ENCODE assay signal across 22 mouse cellular contexts in the genomic region with DNA sequence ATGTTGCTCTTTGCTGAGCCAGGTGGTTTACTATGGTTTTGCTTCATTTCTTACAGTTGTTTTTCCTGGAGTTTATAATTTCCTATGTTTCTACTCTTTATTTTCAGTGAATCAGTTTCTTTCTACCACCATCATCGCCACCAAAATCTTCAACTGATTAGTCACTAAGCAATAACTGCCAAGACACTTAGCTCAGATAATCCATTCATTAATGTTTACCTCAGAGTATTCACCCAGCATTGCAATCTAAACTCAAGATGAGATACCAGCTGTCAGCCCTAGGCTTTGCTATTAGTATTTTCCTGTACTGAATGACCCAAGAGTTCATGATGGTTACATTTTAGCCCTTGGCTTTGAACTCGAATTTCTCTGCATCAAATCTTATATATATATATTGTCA.
DNase-seq lines count a peak whose midpoint lies in the region; ATAC-seq and TF ChIP-seq lines count a peak whose summit lies in the region.
"Had no signal": no experiment of that assay in that cellular context is flagged by ENCODE, and none has a peak within 500 bp of the region (broad histone marks: within the 10 kb centered on the region; RNA-seq: fewer than 3 reads in every experiment).

No protein-coding gene starts in this region.

- no peak overlapping the region for H3K4me3 ChIP-seq in liver, postnatal 0 days (ENCODE audit: low read depth, low read length)
- H3K4me3 ChIP-seq: embryonic facial prominence, embryonic 13.5 days; embryonic facial prominence, embryonic 15.5 days; erythroblast, embryonic 14.5 days; forebrain, embryonic 10.5 days; forebrain, embryonic 12.5 days had no signal

- in situ Hi-C loops in Patski (cut with MboI; ENCODE audit: low pct_unique_long_range_greater_than_20kb) = loop anchor here (25.0 kb wide), 1 partner anchor 279 kb away; no protein-coding TSS in a partner anchor

- no peak for TF ChIP-seq CTCF in liver, postnatal 0 days (IDR thresholded peaks at IDR 0.05; ENCODE audit: low read depth)
- no peak for TF ChIP-seq CTCF in Patski (IDR thresholded peaks at IDR 0.05)

- CTCF ChIA-PET in Patski (lab: Charles Lee) = interaction anchor here (1.2 kb wide), 1 partner anchor 8 kb away, joined by 4 read pairs; no protein-coding TSS in a partner anchor

- peak; percentile 28 for DNase-seq in kidney, adult 9 months
- DNase-seq in kidney, postnatal 4 days = no peak
- no peak for DNase-seq in liver, postnatal 0 days
- DNase-seq in liver = no peak
- peak; percentile 12 for DNase-seq in Muller cell, postnatal 12 days (ENCODE audit: inconsistent ontology term)
- DNase-seq in Patski (ENCODE audit: low read depth, low spot score) = peak; percentile 61
- DNase-seq in frontal cortex, postnatal 10 days (ENCODE audit: low spot score in 2 of 2) = no peak
- DNase-seq: adrenal gland, postnatal 25 days; cerebellum, adult 11 months; cerebellum, adult 18-20 months; cerebellum, adult 8-10 months; cerebellum, adult 9-11 months; cerebellum, postnatal 14 days; cerebellum, postnatal 36 days; embryo, embryonic 11 days; forebrain, postnatal 0 days had no signal

- no peak overlapping the region for H3K9ac ChIP-seq in liver, postnatal 0 days (replicated peaks)
- H3K9ac ChIP-seq: embryonic facial prominence, embryonic 13.5 days; embryonic facial prominence, embryonic 15.5 days; forebrain, embryonic 12.5 days; forebrain, postnatal 0 days had no signal

- H3K27me3 ChIP-seq in liver, postnatal 0 days (ENCODE audit: insufficient read depth, low read length) = no peaks in the 10 kb centered on the region
- H3K27me3 ChIP-seq in Patski = no peaks in the 10 kb centered on the region
- H3K27me3 ChIP-seq: embryonic facial prominence, embryonic 15.5 days had no signal

- H3K36me3 ChIP-seq in liver, postnatal 0 days (replicated peaks; ENCODE audit: insufficient read depth, low read length) = no peaks in the 10 kb centered on the region
- H3K36me3 ChIP-seq: embryonic facial prominence, embryonic 13.5 days; embryonic facial prominence, embryonic 15.5 days; forebrain, embryonic 10.5 days; forebrain, embryonic 12.5 days had no signal

- POLR2A ChIA-PET in Patski (lab: Charles Lee) = no interaction called here

- no peak overlapping the region for H3K4me2 ChIP-seq in liver, postnatal 0 days (ENCODE audit: low read depth, low read length)
- H3K4me2 ChIP-seq: embryonic facial prominence, embryonic 13.5 days; embryonic facial prominence, embryonic 15.5 days; forebrain, embryonic 12.5 days had no signal

- peaks cover 6% of the 10 kb centered on the region; the same call in 1 of the 2 replicates for H3K4me1 ChIP-seq in liver, postnatal 0 days (ENCODE audit: insufficient read depth)

- ATAC-seq in liver, postnatal 0 days = no peak
- ATAC-seq in Patski = peak; percentile 52
- ATAC-seq: forebrain, embryonic 14.5 days; forebrain, postnatal 0 days had no signal

- no peaks in the 10 kb centered on the region for H3K9me3 ChIP-seq in liver, postnatal 0 days (ENCODE audit: low read length)
- H3K9me3 ChIP-seq: embryonic facial prominence, embryonic 13.5 days; embryonic facial prominence, embryonic 15.5 days; forebrain, embryonic 10.5 days; forebrain, embryonic 12.5 days had no signal

- peak overlapping the region; percentile 78; the same call in 1 of the 2 replicates for H3K27ac ChIP-seq in liver, postnatal 0 days (ENCODE audit: low read depth)
- H3K27ac ChIP-seq: embryonic facial prominence, embryonic 13.5 days; embryonic facial prominence, embryonic 15.5 days; forebrain, embryonic 10.5 days; forebrain, embryonic 12.5 days had no signal

- no peak for TF ChIP-seq EP300 in liver, postnatal 0 days (IDR thresholded peaks at IDR 0.05; ENCODE audit: low read depth)

- 55% methylated on average over 2 of the region's 2 CpGs for WGBS in liver, postnatal 0 days (ENCODE audit: insufficient replicate concordance)

Comparison
In these comparisons a context has a peak if more than half of its experiments do, and no peak if none do; other contexts are left out.
1. DNase-seq: peak in kidney, adult 9 months (single experiment), Muller cell, postnatal 12 days (single experiment) and Patski (single experiment); none in kidney, postnatal 4 days (0 of 2), liver, postnatal 0 days (single experiment), liver (single experiment) and frontal cortex, postnatal 10 days (0 of 2).